Mouse (Mus musculus): ENCODE measurements around the gene Rbfox1.
A peak's percentile ranks its signal among the peaks of the same experiment; 100 is the strongest.

Rbfox1 gene

DNA sequence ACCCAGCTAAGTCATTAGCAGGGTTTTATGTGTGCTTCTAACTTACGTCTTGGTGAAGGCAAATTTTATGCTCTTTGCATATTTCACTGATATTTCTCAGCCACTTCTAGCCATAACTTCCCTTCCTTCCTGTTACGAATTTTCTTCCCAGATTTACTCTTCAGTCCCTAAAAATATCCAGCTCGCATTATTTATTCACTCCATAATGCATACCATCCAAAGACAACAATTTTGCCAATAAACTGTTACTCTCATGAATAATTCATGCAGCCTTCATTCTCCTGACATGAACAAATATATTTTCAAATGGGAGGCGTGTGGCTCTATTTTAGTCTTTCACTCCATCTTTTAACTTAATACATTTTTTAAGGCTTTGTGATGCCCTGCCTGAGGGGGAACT is 1029.4 kb downstream of the Rbfox1 start:
- no peak for DNase-seq (ENCODE audit: low read depth, low spot score)

DNA sequence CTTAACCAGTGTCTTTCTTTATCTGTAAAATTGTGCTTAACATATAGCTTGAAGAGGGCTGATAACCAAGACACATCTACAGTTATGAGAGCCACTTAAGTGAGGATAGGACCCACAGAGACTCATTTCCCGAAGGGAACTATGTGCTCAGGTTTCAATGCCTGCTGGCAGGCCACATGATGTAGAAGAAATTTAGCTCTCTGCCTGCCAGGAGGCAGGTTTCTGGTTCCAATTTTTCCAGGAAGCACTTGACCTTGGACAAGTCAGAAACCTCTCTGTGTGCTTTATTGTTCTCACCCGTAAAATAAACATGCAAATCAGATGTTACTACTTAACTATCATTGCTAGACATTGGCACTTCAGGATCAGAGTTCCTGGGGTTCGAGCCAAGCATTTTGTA is 1033.5 kb downstream of the Rbfox1 start:
- no peak for DNase-seq (ENCODE audit: low read depth, low spot score)

DNA sequence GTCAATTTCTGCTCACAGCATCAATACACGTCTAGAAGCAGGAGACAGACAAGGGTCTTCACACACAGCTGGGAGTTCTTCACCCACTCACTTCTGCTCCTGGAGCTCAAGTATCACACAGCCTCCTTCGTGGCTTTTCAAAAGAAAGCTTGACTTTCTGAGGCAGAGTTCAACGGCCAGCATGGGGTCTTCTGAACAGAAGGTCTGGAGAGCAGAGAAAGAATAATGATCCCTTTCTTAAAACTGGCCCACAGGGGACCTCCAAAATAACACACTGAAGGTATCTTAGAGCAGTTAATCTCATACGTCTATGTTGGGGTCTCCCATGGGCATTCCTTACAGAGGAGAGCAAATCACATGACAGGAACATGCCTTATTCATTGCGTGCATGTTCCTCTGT is 1034.5 kb downstream of the Rbfox1 start:
- DNase-seq (ENCODE audit: low read depth, low spot score): no peak

DNA sequence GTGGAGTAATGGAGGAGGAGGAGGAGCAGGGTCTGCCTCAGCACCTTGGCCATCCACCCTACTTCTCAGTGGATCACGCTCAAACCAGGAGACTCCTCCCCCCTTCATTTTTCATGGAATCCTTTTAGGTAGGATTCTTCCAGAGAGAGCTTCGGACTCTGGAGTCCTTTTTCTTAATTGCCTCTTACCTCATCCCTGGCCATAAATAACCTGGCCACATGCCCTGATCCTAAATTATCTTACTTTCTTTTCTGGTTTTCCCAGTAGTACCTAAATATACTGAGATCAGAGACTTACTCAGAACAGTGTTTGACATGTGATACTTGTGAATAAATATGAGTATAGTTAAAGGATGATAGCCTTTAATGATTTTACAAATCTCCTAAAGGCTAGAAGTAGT is 1042.5 kb downstream of the Rbfox1 start:
- DNase-seq (ENCODE audit: low read depth, low spot score): no peak

DNA sequence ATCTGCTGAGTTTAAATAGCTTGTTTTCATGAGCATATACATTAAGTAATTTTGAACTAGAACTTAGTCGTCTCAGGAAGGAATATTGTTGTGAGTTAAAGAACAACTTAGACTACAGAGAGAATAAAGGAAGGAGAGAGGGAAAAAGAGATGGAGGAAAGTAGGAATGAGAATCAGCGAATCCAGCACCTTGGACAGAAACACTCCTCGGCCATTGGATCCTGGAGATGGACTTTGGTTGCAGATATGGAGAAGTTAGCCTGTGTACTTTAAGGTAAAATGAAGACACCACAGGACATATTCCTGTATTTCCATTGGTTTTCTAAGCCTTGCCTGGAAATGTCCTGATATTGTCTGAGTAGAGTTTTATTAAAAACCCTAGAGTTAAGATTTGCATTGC is 1045.6 kb downstream of the Rbfox1 start:
- no peak for DNase-seq (ENCODE audit: low read depth, low spot score)

DNA sequence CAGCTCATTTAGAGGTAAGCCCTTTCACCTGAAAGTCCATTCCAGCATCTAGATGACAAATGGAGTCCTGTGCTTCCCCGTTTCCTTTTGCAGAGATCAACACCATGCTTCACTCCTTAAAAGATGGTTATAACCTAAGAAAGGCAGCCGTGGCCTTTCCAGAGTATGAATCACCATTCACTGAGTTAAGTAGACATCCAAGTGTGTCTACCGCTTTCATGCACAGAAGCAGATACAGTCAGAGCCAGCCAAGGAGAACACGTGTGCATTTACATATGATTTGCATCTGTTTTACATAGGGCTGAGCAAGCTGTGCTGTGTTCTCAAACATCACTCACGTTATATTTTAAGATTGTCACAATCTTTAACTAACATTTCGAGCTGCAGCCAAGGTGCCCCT is 1061.0 kb downstream of the Rbfox1 start:
- DNase-seq (ENCODE audit: low read depth, low spot score): no peak

DNA sequence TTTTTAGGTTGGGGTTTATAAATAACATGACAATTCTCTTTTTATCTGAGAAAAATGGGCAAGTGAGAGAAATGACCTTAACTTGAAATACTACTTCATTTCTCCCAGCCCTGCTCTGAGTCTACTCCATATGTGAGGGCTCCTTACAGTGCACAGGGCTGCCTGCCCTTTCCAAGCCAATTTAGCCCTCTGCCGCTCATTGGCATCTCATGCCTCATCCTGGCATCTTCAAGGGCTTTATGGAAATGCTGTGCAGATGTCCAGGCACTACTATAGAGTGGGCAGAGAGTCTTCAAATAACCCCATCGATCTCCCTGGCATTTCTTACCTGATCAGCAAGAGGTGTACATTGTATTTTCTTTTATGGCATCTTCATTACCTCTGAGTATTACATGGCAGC is 1064.5 kb downstream of the Rbfox1 start:
- DNase-seq (ENCODE audit: low read depth, low spot score): no peak

DNA sequence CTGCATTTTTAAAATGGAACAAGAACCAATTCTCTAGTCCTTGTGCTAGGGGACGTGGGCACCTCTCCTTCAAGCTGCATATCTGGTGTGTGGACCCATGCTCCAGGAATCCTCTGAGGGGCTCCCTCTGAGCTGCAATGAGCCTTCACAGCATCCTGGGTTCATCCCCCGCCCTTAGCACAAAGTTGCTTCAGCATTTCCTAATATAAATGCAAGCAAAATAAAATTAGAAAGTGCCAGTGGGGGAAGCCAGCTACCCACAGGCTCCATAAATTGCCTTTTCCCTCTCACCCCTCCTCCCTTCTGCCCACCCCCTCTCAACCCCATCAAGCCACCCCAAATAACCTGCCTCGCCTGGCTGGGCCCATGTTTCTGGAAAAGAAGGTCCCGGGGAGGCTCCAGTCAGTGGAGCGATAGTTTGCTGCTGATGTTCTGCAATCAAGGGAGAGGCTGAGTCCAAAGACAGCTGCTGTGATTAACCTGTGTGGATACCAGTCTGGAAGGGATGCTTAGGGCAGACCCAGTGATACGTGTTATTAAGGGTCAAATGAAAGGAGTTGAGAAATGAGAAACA is 1070.0 kb downstream of the Rbfox1 start:
- DNase-seq (ENCODE audit: low read depth, low spot score): no peak

DNA sequence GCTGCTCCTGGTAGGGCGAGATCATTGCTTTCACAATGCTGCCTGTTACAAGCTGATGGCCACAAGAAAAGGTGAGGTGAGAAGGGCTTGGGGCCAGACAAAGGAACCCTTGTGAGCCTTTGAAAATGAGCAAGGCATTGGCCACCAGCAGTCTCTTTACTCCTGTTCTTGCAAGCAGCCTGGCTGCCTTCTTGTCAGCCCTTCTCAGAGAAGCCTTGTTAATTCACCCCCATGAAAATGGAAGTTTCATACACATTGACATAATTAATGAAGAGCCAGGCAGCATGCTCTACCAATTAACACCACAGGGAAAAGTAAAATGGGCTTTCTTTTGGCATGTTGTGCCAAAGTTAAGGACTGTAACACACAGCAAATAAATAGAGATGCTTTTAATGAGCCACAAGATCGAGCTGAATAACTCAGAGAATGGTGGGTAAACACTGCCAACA is 1076.8 kb downstream of the Rbfox1 start:
- DNase-seq (ENCODE audit: low read depth, low spot score): no peak

DNA sequence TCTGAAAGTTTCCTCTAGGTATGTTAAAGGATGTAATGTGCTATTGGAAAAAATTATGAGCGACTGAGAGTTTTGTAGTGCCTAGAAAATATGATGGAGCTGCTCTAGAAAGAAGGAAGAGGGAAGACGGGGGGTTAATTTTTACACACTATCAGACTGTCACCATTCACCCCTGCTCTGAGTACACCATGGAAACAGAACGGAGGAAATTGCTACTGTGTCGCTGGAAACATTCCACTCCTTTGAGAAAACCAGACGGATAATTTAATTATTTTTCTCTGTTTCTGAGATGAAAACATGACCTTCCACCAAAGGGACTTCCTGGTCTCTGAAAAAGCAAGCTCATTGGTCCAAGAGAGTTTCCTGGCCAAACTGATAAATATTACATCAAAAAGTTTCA is 1077.4 kb downstream of the Rbfox1 start:
- no peak for DNase-seq (ENCODE audit: low read depth, low spot score)

DNA sequence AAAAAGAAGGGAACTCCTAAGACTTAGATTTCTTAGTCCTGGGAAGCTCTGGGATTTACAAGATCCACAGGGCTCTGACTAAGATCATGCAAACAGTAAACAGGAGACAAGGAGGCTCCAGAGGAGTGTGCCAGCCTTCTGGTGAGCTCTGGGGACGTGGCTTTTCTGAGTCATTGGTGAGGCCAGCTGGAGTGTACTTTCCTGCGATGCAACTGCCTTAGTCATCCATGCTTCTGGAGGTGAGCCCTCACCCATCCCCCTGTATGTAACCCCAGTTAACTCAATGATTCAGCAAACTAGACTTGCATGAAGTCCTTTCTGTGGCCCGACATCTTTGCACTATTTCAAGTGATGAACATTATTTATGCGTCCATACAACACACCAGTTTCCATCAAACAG is 1078.4 kb downstream of the Rbfox1 start:
- no peak for DNase-seq (ENCODE audit: low read depth, low spot score)

DNA sequence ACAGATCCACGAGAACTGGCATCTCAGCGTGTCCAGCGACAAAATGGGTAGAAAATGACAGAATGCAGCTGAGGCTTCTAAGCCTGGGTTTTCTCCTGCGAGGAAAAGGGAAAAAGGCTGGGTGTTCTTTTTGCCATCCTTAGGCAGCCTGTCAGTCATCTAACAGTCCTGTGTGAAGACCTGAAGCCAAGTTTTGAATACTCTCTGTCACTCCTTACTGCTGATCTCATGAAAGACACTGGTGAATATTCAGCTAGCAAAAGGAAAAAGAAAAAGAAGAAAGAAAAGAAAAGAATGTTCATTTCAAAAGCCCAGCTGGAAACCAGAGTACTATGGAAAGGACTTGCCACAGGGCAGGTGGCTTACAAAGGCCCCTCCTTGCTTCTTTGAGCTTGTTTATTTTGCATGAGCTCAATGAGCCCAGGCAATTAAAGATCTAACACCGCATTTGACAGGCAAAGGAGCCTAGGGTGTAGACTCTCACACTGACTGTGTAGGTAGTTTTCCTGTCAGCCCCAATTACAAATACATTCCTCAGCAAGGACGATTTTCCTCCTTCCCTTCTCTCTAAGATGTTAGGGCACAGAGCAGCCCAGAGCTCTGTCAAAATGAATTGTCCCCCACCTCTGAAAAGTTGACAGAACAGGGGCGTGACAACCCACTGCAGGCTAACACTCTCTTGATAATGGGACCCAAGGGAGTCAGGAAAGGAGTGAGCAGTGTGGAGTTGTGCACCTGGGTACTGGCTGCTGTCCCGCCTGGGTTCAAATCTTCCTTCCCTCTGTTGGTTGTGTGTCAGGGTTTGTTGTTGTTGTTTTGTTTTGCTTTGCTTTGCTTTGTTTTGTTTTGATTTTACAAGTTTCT is 1079.8 kb downstream of the Rbfox1 start:
- DNase-seq (ENCODE audit: low read depth, low spot score): peak; percentile 85

DNA sequence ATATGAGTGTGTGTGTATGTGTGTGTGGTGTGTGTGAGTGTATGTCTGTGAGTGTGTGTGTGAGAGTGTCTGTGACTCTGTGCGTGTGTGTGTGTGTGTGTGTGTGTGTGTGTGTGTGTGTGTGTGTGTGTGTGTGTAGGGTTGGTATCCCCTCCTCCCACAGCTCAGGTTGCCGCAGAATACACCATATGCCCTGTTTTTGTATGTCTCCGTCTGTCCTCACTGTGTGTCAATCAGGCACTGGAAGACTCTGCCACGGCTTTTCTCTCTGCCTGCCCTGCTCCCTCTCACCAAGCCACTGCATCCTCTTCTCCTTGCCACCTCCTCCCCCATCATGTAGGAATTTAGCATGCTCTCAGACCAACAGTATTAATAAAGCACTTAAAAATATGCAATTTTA is 1084.8 kb downstream of the Rbfox1 start:
- no peak for DNase-seq (ENCODE audit: low read depth, low spot score)

DNA sequence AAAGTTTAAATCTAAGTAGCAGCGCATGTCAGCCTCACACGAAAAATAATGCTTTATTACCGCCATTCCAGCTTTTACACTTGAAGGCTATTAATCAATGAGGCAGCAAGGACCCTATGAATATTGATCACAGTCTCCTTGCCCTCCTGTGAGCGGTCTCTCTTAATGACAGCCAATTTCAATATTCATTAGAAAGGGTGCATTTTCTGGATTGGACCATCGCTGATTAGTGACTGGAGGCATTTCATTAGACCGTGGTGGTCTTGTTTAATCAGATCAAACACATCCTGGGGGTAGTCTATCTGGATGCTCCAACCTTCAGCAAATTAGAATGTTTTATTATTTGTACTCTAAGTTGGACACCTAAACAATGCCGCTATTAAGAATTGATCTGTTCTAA is 1091.2 kb downstream of the Rbfox1 start:
- no peak for DNase-seq (ENCODE audit: low read depth, low spot score)

DNA sequence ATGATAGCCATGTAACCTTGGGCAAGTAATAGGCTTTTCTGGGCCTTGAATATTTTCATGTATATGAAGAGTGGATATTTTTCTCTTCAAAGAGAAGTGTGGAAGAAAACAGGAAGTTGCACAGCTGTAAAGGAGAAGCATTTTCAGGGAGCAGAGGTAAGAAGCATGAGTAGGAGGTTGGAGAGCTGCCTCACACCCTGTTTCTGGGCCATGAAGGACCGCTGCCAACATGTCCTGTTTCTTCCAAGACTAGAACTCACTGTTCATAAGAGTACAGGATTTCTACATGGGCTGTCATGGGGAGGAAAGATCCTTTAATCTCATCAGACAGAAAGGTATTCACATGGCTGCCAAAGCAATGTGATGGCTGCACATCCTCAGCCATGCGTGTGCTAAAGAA is 1098.8 kb downstream of the Rbfox1 start:
- DNase-seq (ENCODE audit: low read depth, low spot score): no peak

DNA sequence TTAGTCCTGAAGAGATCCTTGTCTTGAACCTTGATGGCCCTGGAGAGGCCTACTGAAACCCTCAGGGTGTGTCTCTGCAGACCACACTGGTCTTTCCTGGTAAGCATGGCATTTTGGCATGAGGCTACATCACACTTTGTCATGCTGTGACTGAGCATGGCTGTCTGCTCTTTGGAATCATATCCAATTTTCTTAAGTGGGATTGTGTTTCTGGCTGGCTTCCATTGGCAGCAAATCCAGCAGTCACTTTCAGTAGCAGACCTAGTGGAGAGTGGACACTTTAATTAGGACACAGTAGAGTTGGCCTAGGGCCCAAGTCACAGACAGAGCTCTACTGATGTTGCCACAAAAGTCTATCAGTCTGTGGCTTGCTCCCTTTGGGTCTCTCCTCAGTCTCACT is 1100.9 kb downstream of the Rbfox1 start:
- DNase-seq (ENCODE audit: low read depth, low spot score): no peak

DNA sequence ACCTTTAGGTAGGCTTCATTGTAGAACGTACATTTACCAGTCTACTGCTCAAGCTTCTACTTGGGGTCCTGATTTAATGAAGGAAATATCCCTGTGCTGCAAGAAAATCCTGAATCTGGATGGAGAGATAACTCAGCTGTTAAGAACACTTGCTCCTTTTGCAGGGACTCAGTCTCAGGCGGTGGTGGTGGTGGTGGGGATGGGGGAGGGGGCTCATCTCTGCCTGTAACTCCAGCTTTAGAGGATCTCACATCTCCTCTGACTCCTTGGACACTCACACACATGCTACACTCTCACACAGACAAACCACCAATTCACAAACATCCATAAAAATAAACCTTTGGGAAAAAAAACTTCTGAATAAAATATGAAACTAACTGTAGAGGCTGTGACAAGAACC is 1101.3 kb downstream of the Rbfox1 start:
- DNase-seq (ENCODE audit: low read depth, low spot score): no peak

DNA sequence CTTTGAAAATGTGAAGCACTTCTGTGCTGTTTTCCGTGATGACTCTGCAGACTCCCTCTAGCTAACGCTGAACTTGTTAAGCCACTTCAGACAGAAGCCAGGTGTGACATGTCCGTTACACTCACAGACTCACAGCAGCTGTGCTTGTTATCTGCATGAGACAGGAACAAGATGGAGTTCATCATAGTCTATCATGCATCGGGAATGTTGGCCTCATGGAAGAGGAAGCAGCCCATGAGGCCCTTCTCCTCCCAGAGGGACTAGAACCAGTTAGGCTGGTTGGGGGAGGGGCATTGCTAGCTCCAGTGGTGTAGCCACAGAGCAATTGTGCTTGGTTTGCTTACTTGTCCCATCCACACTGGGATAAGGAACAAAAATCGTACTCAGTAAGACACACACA is 1107.1 kb downstream of the Rbfox1 start:
- peak; percentile 13 for DNase-seq (ENCODE audit: low read depth, low spot score)

DNA sequence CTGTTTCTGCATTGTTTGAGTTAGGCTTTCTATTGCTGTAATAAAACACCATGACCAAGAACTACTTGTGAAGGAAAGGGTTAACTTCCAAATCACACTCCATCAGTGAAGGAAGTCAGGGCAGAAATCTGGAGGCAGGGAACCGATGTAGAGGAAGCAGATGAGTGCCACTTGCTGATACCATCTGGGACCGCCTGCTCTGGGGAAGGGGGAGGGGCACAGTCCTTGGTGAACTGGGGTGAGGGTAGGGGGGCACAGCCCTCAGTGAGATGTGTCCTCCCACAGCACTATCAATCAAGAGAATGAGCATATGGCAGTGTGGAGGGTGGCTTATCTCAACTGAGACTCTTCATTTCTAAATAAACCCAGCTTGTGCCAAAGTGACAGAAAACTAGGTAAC is 1108.0 kb downstream of the Rbfox1 start:
- no peak for DNase-seq (ENCODE audit: low read depth, low spot score)

DNA sequence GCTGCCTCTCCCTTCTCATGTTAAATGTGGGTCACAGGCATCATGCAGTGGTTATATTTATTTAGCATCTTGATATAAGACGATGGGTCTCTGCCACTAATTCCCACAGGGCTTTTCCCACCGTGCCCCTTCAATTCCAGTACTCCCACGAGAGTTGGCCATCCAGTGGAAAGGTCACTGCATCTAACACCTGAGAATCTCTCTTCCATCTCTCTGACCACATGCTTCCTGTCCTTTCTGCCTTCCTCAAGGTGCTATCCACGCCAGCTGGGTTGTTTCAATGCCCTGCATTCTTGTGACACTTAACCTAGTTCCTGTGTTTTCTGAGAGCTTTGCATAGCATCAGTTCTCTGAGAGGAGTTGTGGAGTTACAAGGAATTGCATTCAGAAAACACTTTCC is 1112.0 kb downstream of the Rbfox1 start:
- no peak for DNase-seq (ENCODE audit: low read depth, low spot score)

DNA sequence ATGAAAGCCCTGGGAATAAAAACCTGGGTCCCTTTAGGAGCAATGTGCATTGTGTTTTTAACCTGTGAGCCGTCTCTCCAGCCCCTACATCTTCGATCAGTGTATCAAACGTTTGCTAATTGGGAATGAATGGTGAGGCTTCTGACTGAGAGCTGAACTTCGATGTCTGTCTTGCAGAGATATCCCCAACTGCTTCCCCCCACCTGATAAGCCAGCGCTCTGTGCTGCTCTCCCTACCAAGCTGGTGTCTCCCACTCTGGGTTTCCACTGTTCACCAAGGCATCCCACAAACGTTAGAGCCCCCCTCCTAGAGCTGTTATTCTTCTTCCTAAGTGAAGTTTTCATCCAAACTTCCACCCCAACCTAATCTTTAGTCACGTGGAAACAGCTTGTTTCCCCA is 1112.7 kb downstream of the Rbfox1 start:
- DNase-seq (ENCODE audit: low read depth, low spot score): no peak

DNA sequence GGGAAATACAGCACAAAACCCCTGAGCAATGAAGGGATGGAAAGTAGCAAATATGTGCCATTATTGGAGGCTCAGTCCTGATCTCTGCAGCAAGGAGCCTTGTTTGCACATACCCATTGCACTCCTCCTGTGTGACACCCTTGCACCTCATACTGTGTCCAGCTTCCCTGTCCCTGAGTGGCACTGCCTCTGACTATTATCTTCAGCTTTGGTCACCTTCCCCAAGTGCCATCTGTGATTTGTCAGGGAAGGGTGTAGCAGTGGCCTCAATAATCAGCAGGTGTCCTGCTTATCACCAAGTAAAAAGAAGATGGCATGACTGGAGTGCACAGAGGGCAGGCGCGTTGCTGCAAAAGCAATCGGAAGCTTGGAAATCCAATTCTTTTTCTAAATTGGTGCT is 1119.4 kb downstream of the Rbfox1 start:
- DNase-seq (ENCODE audit: low read depth, low spot score): no peak

DNA sequence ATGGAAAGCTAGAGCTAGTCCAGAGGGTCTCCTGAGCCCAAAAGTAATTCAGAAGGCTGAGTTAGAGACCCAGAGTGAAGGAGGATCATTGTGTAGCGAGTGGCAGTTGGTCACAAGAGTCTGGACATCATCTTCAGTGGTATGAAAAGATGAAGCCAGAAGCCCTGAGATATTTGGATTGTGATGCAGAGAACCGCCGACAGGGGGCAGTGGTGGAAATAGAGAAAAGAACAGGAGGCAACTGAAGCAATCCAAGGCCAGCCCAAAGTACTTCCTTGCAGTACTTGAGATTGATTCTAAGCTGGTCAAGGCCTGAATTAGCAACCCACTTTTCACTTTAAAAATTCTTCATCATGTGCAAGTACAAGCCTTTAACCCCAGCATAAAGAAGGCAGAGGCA is 1120.3 kb downstream of the Rbfox1 start:
- DNase-seq (ENCODE audit: low read depth, low spot score): peak; percentile 64

DNA sequence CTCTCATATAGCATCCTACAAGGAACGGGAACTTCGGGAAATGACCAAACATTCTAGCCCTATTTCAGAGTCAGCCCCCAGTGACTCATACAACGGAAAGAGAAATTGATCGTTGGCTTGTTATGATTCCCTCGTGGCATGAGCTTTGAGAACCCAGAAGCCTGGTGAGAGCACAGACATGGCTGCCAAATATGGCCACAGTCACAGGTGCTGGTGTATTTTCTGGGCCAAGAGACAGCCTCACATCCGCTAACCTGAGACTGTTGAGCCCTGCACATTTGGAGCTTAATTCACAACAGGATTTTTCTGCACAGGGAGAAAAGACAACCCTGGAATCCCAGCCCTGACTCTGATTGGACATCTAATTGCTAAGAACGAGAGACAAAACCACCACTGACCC is 1132.2 kb downstream of the Rbfox1 start:
- DNase-seq (ENCODE audit: low read depth, low spot score): no peak
